Mouse (Mus musculus): Measurements from ENCODE around the gene 9130409I23Rik. TPM values are rescaled to one million over a fixed set of nuclear protein-coding genes. Genes with fewer than 3 reads are reported as not detected.

Gene 9130409I23Rik
- not detected for total RNA-seq (2023)

GRCm38 (mm10) chr1:181050937-181051336, at the start of gene 9130409I23Rik:
Gene 9130409I23Rik, plus strand, starts transcription at chr1:181051237.

GRCm38 (mm10) chr1:181020756-181021487, 30.1 kb upstream of the 9130409I23Rik start, which contains the start of gene Ephx1:
Gene Ephx1, minus strand, starts transcription at chr1:181020904.

Other genes starting within 250 kb of the 9130409I23Rik start
- 742 TPM for gene H3f3a, start 237.3 kb upstream of the 9130409I23Rik start, total RNA-seq (2023)
- gene Sde2, start 200.1 kb upstream of the 9130409I23Rik start, total RNA-seq (2023), result 62.7 TPM
- gene Lefty2, start 158.1 kb upstream of the 9130409I23Rik start, total RNA-seq (2023), result not detected
- gene Pycr2, start 146.9 kb upstream of the 9130409I23Rik start, total RNA-seq (2023), result 52.1 TPM
- not detected for gene Lefty1, start 116.2 kb upstream of the 9130409I23Rik start, total RNA-seq (2023)
- gene Tmem63a, start 108.9 kb upstream of the 9130409I23Rik start, total RNA-seq (2023), result 53.5 TPM
- 59.8 TPM for gene Ephx1, start 30.3 kb upstream of the 9130409I23Rik start, total RNA-seq (2023)
- 29.0 TPM for gene Nvl, start 93.0 kb downstream of the 9130409I23Rik start, total RNA-seq (2023)
- 14.5 TPM for gene Cnih4, start 93.5 kb downstream of the 9130409I23Rik start, total RNA-seq (2023)
- 221 TPM for gene Wdr26, start 160.8 kb downstream of the 9130409I23Rik start, total RNA-seq (2023)